Mouse (Mus musculus) megakaryocyte, adult 5-6 weeks (primary cell): ENCODE measurements at regions not wholly inside any gene's neighbourhood (a gene's known extent, or its start where the extent isn't known, plus 50 kb on each side); places are given as distances from the start of the nearest gene placed in this dataset.
A peak's percentile ranks its signal among the peaks of the same experiment; 100 is the strongest.

ENCODE experiments used
- ATAC-seq: 2 replicates; pipeline ENCODE4 v1.8.0; 2016; ENCODE audit warnings: mild to moderate bottlenecking, inconsistent platforms; ENCODE audit not compliant: poor library complexity, severe bottlenecking

DNA sequence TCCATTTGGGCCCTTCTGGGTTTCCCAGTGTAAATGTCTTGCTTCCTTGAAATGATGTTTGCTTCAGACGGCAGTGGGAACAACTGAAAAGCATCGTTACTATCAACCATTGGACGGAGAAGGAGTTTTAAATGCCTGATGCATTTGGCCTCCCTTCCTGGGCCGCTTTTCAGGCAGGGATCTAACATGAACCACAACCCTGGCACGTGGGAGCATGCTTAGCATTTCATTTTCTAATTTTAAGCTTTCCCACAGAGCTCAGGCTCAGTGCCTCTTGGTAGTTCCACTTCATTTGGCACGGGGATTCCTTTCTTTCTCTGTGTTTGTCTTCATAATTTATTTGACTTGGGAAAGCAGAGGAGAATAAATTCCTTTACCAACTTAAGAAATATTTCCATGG, 406.6 kb upstream of the Nbea start:
- ATAC-seq: no peak

DNA sequence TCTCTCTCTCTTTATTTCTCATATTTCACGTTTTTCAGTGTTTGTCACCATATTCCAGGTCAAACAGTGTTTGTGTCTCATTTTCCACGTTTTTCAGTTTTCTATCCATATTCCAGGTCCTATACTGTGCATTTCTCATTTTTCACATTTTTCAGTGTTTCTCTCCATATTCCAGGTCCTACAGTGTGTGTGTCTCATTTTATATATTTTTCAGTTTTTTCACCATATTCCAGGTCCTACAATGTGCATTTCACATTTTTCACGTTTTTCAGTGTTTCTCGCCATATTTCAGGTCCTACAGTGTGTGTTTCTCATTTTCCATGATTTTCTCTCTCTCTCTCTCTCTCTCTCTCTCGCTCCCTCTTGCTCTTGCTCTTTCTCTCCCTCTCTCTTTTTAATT, 391.9 kb upstream of the Nbea start:
- ATAC-seq: peak; percentile 76

DNA sequence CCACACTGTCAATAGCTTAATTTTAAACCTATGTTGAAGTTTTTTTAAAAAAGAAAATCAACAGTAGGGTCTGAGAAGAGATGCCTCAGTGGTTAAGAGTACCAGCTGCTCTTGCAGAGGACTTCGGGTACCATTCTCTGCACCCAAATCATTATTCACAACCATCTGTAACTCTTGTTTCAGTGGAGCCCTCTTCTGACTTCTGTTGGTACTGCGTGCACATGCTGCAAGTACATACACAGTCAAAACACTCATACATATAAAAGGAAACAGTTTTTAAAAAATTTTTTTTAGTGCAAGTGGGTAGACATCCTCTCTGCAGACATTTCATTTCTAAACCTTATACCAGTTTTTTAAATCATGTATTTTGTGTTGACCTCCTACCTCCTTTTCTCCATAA, 352.7 kb upstream of the Nbea start:
- no peak for ATAC-seq

DNA sequence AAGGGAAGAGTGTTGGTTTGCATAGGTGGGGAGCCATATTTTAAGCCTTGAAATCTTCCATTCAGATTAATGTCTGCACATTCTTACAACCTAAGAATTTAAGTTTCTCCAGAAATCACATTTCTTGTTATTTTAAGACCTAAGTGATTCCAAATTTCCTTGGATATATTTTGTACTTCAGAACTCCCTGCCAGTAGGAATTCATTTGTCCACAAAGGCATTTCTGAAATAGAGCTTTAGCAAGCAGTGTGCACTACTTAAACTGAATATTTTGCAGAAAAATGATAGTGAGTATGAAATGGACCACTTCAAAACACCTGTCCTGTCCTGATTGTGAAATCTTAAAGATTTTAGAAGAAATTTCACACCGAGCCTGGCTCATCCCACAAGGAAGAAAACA, 320.9 kb upstream of the Nbea start:
- ATAC-seq: no peak

DNA sequence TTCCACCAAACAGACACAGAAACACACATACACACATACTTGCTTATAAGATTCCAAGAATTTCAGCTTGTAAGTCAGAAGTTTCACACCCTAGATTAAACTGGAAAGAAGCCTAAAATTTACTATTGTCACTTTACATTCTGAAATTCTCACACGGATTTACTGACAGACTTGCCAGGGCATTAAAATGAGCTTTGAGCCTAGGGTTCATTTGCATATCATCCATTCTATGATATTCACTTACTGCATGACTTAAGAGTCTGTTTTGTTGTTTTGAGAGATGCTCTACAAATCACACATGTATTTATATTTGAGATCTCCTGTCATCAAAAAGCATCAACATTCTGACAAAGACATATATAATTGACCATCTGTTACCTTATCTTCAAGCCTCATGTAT, 315.8 kb upstream of the Nbea start:
- ATAC-seq: no peak

DNA sequence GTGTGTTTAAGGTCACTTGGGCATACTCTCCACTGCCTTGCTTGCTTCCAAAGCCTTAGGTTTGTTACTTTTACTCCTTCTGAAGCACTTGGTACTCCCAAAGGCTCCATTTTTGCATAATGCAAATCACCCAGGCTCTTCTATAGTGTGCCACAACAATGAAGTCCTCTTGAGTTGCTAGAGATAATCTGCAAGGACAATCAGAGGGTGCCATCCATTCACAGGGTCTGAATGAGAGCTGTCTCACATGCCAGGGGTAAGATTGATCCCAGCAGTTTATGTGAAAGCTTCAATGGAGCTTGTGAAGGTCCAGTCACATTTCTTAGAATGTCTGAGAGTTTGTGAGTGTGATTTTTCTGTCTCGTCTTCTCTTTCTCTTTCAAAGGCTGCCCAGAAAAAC, 310.4 kb upstream of the Nbea start:
- no peak for ATAC-seq

DNA sequence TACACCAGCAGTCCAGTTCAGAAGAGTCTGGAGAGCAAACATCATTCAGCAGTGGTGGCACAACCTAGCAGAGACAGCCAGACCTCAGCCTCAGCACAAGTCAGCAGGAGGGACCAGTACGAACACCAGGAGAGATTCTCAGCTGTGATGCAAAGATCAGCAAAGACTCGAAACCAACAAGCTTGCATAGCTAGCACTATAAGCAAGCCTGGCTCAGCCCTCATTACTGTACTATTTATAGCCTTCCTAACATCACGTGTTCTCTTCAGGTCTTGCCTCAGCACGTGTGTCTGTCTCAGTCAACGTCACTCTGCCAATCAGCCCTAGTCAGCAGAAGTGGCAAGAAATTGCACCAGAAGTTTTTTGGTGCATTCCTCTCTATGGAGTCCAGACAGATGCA, 305.7 kb upstream of the Nbea start:
- ATAC-seq: no peak

DNA sequence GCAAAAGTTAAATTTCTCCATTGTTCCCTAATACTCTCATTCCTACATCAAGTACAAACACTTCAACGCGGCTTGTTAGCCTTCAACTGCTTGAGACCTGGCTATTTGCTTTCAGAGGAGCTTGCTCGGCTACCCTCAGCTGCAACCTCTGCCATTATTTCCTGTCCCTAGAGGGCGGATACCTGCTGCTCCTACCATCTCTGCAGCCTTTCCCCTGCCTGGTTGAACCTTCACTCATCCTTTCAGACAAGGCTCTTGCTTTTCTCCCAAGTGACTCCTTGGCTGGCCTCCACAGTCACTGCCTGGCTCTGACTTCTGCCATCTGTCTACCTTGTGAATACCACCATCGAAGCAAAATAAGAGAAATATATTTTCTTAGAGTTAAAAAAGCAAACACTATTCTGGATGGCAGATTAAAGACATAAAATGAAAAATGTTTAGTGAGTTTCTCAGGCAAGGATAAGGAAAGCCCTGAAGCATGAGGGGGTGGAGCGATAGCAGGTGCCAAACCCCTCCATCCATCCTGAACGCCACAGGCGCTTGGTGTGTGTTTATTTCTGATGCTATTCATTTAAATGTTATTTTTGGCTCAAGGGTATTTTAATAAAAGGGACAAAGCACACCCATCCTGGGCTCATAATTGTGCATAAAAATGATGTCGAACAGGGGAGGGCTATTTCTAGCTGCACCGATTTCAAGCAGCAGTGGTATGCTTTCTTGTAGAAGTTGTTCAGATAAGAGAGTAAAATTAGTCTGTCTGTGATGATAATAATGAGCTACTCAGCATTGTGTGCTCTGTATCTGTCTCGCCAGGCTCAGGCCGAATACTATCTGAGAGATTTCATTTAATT, 302.3 kb upstream of the Nbea start:
- ATAC-seq: no peak

DNA sequence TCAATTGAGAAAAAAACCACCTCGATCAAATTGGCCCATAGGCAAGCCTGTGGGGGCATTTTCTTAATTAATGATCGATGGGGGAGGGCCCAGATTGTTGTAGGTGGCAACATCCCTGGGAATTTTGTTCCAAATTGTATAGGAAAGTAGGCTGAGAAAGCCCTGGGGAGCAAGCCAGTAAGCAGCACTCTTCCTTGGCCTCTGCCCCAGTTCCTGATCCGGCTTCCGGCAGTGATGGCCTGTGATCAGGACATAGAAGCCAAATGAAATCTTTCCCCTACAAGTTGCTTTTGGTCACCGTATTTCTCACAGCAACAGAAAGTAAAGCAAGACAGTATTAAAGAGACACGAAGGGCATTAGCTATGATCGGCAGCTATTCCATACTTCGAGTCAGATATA, 300.6 kb upstream of the Nbea start:
- no peak for ATAC-seq

DNA sequence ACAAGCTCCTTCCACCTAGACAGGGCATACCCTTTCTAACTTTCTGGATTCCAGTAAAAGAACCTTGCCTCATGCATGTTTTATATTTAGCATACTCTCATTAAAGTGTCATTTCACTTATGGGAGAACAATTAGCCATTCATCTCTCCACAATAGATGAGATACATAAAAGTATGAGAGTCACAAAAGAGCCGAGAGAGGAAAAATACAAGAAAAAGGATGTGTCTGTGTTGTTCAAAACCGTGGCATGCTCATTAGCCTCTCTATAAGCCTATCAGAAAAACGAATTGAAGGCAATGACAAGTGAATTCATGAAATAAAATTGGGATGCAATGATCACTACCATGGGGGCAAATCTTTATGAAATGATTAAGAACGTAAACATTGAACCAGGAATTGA, 299.9 kb upstream of the Nbea start:
- no peak for ATAC-seq

DNA sequence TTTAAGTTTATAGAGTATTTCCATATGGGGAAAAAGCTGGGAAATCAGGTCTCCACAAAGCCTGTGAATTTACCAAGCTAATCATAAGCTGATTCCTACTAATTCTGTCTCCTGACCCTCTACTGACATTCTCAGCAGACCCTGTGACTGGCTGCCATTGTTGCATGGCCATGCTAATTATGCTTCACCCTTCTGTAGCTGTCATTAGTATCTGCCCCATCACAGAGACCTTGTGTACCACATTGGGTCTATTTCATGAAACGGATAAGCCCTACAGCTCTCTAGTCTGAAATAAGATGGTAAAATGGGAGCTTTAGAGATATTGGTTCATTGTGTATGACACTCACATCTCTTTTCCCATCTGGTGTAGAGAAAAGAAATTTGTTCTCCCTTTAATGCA, 296.0 kb upstream of the Nbea start:
- no peak for ATAC-seq

DNA sequence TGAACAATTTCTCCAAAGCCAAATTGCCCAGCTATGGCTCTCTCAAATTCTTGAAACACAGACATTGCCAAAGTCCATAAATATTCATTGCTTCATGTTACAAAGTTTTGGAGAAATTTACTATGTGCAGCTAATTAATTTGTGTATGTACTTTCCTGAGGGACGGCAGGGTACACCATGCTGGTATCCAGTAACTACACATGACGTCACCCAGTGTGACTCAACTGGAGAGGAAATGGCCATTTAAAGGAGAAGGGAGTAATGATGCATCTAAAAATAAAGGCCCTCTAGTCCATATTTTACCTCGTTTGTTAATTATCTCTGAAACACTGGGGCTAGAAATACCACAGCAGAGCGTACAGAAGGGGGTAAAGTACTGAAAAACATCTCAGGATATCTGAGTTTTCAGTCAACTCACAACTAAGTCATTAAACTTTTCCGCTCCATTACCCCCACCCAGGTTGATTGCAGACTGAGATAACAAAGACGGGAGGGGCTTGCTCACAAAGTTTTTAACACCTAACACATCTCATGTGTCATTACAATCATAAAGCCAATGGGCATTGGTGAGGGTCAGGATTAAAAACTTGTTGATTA, 295.1 kb upstream of the Nbea start:
- no peak for ATAC-seq

DNA sequence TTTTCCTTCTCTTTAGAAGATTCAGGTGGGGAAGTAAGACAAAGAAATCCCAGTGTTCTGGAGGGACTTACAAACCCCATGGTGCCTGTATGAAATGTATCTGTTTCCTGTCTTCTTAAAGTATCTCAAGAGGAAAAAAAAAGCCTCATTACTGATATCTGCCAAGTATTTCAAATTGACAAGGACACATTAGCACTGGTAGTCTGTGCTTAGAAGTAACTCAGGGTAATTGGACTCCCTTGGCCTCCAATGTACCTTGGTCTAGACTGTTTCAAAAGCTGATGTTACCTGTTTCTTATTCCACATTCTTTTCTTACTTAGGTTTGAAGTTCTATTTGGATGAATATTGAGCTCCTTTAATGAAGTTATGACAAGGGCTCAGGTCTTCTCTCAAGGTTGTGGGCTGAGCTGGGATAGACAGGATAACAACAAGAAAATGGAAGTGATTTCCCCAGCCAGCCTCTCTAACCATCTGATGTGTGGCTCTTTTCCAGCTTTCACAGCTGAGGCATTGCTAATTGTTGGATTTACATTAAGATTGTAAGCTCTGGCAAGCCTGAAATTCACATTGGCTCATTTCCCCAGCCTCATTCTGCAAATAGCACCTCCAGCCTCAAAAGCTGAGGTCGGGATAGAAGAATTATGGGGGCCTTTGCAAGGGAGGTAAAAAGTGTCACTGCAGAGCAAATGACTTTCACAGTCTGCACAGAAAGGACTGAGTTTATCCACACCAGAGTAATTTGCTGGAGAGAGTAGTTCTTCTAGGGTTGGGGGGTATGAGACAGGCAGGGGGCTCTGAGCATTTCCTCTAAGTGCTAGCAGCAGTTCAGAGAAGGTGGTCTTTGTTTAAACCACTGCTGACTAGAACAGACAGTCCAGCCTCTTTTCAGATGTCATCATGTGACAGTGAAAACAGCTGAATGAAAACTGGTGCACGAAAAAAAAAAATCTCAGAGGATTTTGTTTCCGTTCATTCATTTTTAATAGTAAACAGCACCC, 292.3 kb upstream of the Nbea start:
- ATAC-seq: no peak

DNA sequence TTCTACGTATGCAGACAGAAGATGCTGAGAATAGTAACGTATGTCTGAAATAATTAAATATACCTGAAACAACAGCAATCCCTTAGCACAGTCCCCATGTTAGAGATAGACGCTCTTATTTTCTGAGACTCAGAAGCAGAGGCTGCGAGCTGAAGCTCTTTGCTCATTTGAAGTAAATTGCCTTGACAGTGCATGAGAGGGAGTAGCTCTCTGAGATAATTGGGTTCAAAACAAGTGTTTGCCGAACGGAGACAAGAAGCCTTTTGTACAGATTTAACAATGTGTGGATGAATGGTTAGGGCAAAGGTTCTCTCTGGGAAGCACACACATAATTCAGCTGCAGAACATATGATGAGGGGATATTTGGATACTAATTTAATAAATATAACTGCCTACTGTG, 289.1 kb upstream of the Nbea start:
- no peak for ATAC-seq

DNA sequence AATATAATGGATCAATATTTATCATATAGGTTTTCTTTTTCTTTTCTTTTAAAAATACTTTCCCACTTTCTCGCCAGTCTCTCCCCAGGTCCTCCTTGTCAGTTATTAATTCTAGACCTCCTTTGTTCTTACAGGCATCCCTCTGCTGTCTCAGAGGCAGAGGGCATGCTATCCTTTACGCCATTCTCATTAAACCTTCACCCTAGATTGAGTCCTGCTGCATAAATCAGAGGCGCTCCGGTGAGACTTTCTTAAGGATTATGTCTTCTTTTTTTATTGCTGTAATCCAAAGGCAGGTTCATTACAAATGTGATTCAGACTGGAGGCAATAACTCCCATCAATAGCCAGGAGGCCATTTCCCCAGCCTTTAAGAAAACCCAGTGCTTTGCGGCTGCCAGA, 288.3 kb upstream of the Nbea start:
- no peak for ATAC-seq

DNA sequence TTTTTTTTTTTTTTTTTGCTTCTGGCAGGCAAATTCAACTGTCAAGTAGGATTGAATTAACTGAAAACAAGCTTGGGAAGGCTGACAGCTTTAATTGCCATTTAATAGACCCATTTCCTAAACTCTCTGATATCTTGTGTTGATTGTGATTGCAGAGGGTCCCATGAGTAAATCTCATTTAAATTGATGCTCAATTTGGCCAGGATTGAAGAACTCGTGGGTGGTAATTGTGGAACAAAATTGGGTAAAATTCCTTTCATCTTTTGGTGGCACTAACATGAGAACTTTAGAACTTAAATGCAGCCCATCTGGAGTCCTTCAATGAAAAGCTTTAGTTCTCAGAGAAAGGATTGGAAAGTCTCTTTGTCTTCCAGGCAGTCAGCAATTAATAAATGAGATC, 287.7 kb upstream of the Nbea start:
- no peak for ATAC-seq

DNA sequence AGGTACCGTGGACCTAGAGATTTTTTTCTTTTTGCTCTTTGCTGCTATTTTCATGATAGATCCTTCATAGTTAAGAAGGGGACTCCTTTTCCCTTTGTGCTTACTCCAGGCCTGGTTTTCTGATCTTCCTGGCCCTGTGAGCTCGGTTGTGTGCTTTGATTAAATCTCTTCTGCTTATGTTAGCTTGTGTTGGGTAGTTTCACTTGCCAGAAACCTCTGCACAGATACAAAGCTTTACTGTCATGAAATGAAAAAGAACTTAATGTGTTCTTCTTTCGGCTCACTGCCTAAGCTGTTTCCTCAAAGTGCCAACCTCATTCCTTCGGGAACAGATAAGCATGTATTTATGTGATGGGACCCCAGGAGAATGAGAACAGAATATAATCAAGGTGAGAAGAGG, 274.1 kb upstream of the Nbea start:
- no peak for ATAC-seq

DNA sequence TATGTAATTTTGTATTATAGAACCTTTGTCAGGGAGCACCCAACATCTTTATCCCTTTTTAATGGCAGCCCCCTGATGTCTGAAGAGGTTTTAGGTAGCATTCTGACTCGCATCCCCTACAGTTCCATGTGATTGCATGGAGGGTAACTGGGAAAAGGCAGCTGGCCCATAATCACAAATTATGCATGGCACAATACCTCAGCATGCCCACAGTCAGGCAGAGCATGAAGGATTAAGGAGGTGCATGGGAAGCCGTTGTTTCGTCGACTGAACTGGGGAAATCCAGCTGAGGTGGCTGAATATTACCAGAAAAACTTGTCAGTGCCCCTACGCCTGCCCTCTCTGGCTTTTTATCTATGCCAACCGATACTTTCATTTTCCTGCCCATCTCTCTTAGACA, 272.8 kb upstream of the Nbea start:
- ATAC-seq: no peak

DNA sequence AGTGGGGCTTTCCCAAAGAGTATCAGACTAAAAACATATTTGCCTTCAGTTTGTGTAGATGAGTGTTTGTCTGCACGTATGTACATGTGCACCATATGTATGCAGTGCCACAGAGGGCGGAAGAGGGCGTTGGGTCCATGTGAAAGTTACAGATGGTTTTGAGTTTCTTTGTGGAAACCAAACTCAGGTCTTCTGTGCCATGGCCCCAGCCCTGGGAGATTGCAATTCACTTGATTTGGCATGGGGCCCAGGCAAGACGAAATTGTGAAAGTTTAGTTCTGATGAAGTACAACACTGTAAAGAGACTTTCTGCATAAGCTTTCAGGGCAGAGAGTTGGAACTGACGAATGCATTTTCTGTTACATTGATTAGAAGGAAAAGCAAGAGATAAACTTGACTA, 255.4 kb upstream of the Nbea start:
- no peak for ATAC-seq

DNA sequence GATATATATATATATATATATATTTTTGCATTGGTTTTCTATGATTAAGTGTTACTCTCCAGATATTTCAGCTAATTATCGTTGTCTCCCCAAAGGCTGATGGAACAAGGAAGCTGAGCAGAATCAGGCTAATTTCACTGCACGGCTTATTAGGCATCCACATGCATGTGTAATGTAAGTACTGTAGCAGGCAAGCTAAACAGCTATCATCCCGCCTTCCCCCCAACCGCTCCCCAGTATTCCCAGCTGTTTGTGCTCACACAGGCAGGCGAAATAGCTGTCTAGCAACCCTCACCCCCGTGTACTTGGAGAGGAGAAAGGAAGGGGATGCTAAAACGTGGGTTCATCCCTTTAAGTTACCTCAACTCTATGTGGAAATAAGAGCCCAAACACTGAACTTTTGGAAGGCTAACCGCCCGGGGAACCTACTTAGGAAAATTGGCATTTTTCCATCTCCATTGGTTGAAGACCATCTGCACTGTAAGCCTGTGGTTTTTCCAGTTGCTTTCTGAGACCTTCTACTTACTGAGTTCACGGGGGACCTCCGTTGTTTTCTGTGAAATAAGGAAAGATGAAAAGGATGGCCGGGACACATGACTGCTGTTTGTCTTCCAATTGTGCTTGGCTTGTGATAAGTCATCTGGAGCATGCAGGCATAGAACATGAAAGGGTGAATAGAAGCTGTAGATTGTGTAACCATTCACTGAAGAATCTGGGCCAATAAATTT, 254.7 kb upstream of the Nbea start:
- ATAC-seq: no peak

DNA sequence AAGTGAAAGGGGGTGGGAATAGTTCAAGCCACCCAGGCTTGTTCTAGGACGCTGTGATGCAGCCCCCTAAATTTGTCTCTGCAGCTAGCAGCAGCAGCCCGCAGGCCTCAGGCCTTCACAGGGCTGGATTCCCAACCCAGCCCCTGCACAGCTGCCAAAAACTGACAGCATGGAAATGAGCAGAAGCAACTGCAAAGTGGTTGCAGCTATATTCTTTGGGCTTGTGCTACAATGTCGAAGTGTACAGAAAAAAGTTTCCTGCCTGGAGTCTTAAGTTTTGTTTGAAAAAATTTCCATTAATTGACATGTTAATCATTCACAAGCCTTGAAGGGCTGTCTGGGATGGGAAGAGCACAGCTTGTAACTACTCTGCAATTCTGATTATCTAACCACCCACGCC, 253.6 kb upstream of the Nbea start:
- no peak for ATAC-seq
